Mouse (Mus musculus): ENCODE data around the gene Sectm1b.
A peak's percentile ranks its signal among the peaks of the same experiment; 100 is the strongest.

DNA sequence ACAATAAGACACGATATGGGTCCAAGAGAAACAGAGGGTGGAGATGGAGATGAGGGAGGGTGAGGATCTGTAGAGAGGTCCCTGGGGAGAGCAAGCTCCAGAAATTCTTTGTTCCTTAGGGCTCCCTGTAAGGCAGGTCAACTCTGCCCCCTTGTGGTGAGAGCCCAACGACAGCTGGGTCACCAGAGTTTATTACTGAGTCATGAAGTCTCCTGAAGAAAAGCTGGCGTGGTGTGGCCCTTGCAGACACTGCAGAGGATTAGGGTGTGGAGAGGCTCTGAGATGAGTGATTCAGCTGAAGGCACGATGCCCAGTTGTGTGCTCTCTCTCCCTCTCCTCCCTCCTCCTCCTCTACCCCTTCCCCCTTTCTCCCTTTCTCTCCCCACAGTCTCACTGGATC lies 22.2 kb downstream of the Sectm1b start:
- TF ChIP-seq EP300 (IDR thresholded peaks at IDR 0.05; ENCODE audit: low read depth) (no peak), CTCF (IDR thresholded peaks at IDR 0.05; ENCODE audit: low read depth) (peak; percentile 87)

All from liver, postnatal 0 days (tissue).